Mouse (Mus musculus): ENCODE results near the gene Tssk6. TPM values are rescaled to one million over a fixed set of nuclear protein-coding genes. Genes with fewer than 3 reads are reported as not detected.
"Not testable (repeated sequence)": the region's sequence is repeated elsewhere in the genome, so short reads cannot be mapped to it uniquely, and the experiment has no call there.

Gene Tssk6
- polyA plus RNA-seq, 1 experiment from 2014 or later: 5.2 TPM

GRCm38 (mm10) chr8:69936050-69936794, 34.2 kb downstream of the Tssk6 start:
- Histone ChIP-seq H3K27ac (ENCODE audit: low read depth, low read length) (no peak overlapping the region; the same call in 1 of the 2 replicates), H3K36me3 (ENCODE audit: control insufficient read depth, insufficient read depth, low read length) (no peaks in the 10 kb centered on the region), H3K4me1 (replicated peaks; ENCODE audit: control insufficient read depth, insufficient read depth, low read length) (no peaks in the 10 kb centered on the region), H3K4me3 (ENCODE audit: low read depth, low read length) (no peak overlapping the region), H3K4me2 (ENCODE audit: low read depth, low read length, severe bottlenecking) (no peak overlapping the region), H3K27me3 (ENCODE audit: control insufficient read depth, insufficient read depth, low read length) (no peaks in the 10 kb centered on the region), H3K9me3 (ENCODE audit: control insufficient read depth, low read length) (no peaks in the 10 kb centered on the region), H3K9ac (ENCODE audit: low read length) (no peak overlapping the region)
- DNase-seq (ENCODE audit: low spot score) (no peak), ATAC-seq (replicated peaks; ENCODE audit: low FRiP score) (peak; percentile 60)
- WGBS: 67% methylated on average over 7 of the region's 7 CpGs

DNA sequence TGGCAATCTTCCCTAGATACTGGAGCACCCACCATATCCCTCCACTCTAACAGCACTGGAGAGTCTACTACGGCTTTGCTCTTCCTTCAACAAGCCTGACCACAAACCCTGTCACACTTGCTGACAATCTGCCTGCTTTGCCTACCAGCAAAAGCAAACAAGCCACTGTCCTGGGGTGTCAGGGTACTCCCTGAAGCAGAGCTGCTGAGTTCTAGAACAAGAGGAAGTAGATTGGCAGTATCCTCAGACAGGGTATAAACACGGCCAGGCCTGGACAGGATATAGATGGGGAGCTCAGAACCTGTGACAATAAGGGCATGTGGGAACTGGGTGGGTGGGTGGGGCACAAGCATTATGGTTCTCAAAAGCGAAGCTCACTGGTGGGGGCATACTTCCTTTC, 35.5 kb downstream of the Tssk6 start:
- Histone ChIP-seq H3K9me3 (ENCODE audit: control insufficient read depth, low read length) (no peaks in the 10 kb centered on the region), H3K36me3 (ENCODE audit: control insufficient read depth, insufficient read depth, low read length) (no peaks in the 10 kb centered on the region), H3K4me1 (replicated peaks; ENCODE audit: control insufficient read depth, insufficient read depth, low read length) (no peaks in the 10 kb centered on the region), H3K4me2 (ENCODE audit: low read depth, low read length, severe bottlenecking) (no peak overlapping the region), H3K27ac (ENCODE audit: low read depth, low read length) (no peak overlapping the region), H3K27me3 (ENCODE audit: control insufficient read depth, insufficient read depth, low read length) (no peaks in the 10 kb centered on the region), H3K9ac (ENCODE audit: low read length) (no peak overlapping the region), H3K4me3 (ENCODE audit: low read depth, low read length) (no peak overlapping the region)
- ATAC-seq (replicated peaks; ENCODE audit: low FRiP score) (no peak), DNase-seq (ENCODE audit: low spot score) (no peak)
- WGBS: 90% methylated on average over 3 of the region's 3 CpGs

GRCm38 (mm10) chr8:69938245-69938982, 36.4 kb downstream of the Tssk6 start:
- WGBS: 92% methylated on average over 6 of the region's 6 CpGs
- H3K27ac ChIP-seq (ENCODE audit: low read depth, low read length): no peak overlapping the region
- no peak overlapping the region for H3K9ac ChIP-seq (ENCODE audit: low read length)
- H3K4me1 ChIP-seq (replicated peaks; ENCODE audit: control insufficient read depth, insufficient read depth, low read length): no peaks in the 10 kb centered on the region
- no peak overlapping the region for H3K4me3 ChIP-seq (ENCODE audit: low read depth, low read length)
- H3K27me3 ChIP-seq (ENCODE audit: control insufficient read depth, insufficient read depth, low read length): no peaks in the 10 kb centered on the region
- DNase-seq (ENCODE audit: low spot score) (no peak), ATAC-seq (replicated peaks; ENCODE audit: low FRiP score) (no peak)
- no peaks in the 10 kb centered on the region for H3K36me3 ChIP-seq (ENCODE audit: control insufficient read depth, insufficient read depth, low read length)
- no peaks in the 10 kb centered on the region for H3K9me3 ChIP-seq (ENCODE audit: control insufficient read depth, low read length)
- H3K4me2 ChIP-seq (ENCODE audit: low read depth, low read length, severe bottlenecking): no peak overlapping the region

- H3K27ac ChIP-seq (ENCODE audit: low read depth, low read length): no peak overlapping the region
- DNase-seq (ENCODE audit: low spot score): no peak
- ATAC-seq (replicated peaks; ENCODE audit: low FRiP score): no peak
- H3K27me3 ChIP-seq (ENCODE audit: control insufficient read depth, insufficient read depth, low read length): no peaks in the 10 kb centered on the region
- H3K4me3 ChIP-seq (ENCODE audit: low read depth, low read length): no peak overlapping the region
- WGBS: 51% methylated on average over 3 of the region's 3 CpGs
- no peak overlapping the region for H3K9ac ChIP-seq (ENCODE audit: low read length)
- no peaks in the 10 kb centered on the region for H3K36me3 ChIP-seq (ENCODE audit: control insufficient read depth, insufficient read depth, low read length)
- no peaks in the 10 kb centered on the region for H3K9me3 ChIP-seq (ENCODE audit: control insufficient read depth, low read length)
- no peak overlapping the region for H3K4me2 ChIP-seq (ENCODE audit: low read depth, low read length, severe bottlenecking)
- no peaks in the 10 kb centered on the region for H3K4me1 ChIP-seq (replicated peaks; ENCODE audit: control insufficient read depth, insufficient read depth, low read length)
Measured at GRCm38 (mm10) chr8:69939633-69940032, 37.6 kb downstream of the Tssk6 start.

- Histone ChIP-seq H3K27ac (ENCODE audit: low read depth, low read length) (no peak overlapping the region), H3K9ac (ENCODE audit: low read length) (no peak overlapping the region), H3K36me3 (ENCODE audit: control insufficient read depth, insufficient read depth, low read length) (no peaks in the 10 kb centered on the region), H3K4me2 (ENCODE audit: low read depth, low read length, severe bottlenecking) (no peak overlapping the region), H3K27me3 (ENCODE audit: control insufficient read depth, insufficient read depth, low read length) (no peaks in the 10 kb centered on the region), H3K4me1 (replicated peaks; ENCODE audit: control insufficient read depth, insufficient read depth, low read length) (no peaks in the 10 kb centered on the region), H3K4me3 (ENCODE audit: low read depth, low read length) (no peak overlapping the region), H3K9me3 (ENCODE audit: control insufficient read depth, low read length) (no peaks in the 10 kb centered on the region)
- ATAC-seq (replicated peaks; ENCODE audit: low FRiP score): no peak
- 94% methylated on average over 2 of the region's 2 CpGs for whole genome bisulfite sequencing
- no peak for DNase-seq (ENCODE audit: low spot score)
Measured at GRCm38 (mm10) chr8:69940386-69940785, 38.4 kb downstream of the Tssk6 start.

DNA sequence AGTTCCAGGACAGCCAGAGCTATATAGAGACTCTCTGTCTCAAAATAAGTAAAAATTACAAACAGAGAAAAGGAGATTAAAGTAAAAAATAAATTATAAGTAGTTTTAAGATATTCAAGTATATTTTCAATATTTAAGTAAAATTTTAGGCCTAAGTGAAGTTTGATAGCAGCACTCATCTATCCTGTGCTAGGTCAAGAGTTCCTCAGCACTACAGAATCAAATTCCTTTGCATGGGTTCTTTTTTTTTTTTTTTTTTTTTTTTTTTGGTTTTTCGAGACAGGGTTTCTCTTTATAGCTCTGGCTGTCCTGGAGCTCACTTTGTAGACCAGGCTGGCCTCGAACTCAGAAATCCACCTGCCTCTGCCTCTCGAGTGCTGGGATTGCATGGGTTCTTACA, 40.5 kb downstream of the Tssk6 start:
- H3K4me2 ChIP-seq (ENCODE audit: low read depth, low read length, severe bottlenecking); H3K4me1 ChIP-seq (replicated peaks; ENCODE audit: control insufficient read depth, insufficient read depth, low read length); ATAC-seq (replicated peaks; ENCODE audit: low FRiP score); H3K27ac ChIP-seq (ENCODE audit: low read depth, low read length); H3K27me3 ChIP-seq (ENCODE audit: control insufficient read depth, insufficient read depth, low read length); H3K4me3 ChIP-seq (ENCODE audit: low read depth, low read length); H3K36me3 ChIP-seq (ENCODE audit: control insufficient read depth, insufficient read depth, low read length); H3K9me3 ChIP-seq (ENCODE audit: control insufficient read depth, low read length); H3K9ac ChIP-seq (ENCODE audit: low read length); DNase-seq (ENCODE audit: low spot score): not testable (repeated sequence)
- 90% methylated on average over 2 of the region's 3 CpGs for WGBS

GRCm38 (mm10) chr8:69950300-69950699, 48.3 kb downstream of the Tssk6 start:
- Histone ChIP-seq H3K4me2 (ENCODE audit: low read depth, low read length, severe bottlenecking) (no peak overlapping the region), H3K36me3 (ENCODE audit: control insufficient read depth, insufficient read depth, low read length) (no peaks in the 10 kb centered on the region), H3K4me3 (ENCODE audit: low read depth, low read length) (no peak overlapping the region), H3K9me3 (ENCODE audit: control insufficient read depth, low read length) (no peaks in the 10 kb centered on the region), H3K4me1 (replicated peaks; ENCODE audit: control insufficient read depth, insufficient read depth, low read length) (no peaks in the 10 kb centered on the region), H3K9ac (ENCODE audit: low read length) (no peak overlapping the region), H3K27ac (ENCODE audit: low read depth, low read length) (no peak overlapping the region), H3K27me3 (ENCODE audit: control insufficient read depth, insufficient read depth, low read length) (no peaks in the 10 kb centered on the region)
- DNase-seq (ENCODE audit: low spot score) (no peak), ATAC-seq (replicated peaks; ENCODE audit: low FRiP score) (no peak)
- 92% methylated on average over 2 of the region's 2 CpGs for WGBS

Measured in forebrain, embryonic 11.5 days (tissue).